Mouse (Mus musculus) forebrain, postnatal 0 days (tissue): ENCODE results near the gene Rnase1. TPM values are rescaled to one million over a fixed set of nuclear protein-coding genes. Genes with fewer than 3 reads are reported as not detected.
"Not testable (repeated sequence)": the region's sequence is repeated elsewhere in the genome, so short reads cannot be mapped to it uniquely, and the experiment has no call there.

Experiments used
- ATAC-seq: fragments of 200-750 bp; cut with Nextera tagmentation; 2 replicates; pipeline ENCODE4 v1.8.0; 2017; ENCODE audit warnings: mild to moderate bottlenecking, moderate library complexity
- DNase-seq: peaks from one replicate; pipeline ENCODE4 v3.0.0-alpha.2; 2015
- H3K27ac ChIP-seq: fragments of 300-500 bp; sonication (generic); 2 replicates; pipeline ENCODE4 v1.5.1; 2014; ENCODE audit warnings: low read depth, mild to moderate bottlenecking, antibody characterized with exemption, low read length, moderate library complexity, mixed read lengths
- H3K27me3 ChIP-seq: fragments of 300-500 bp; sonication (generic); 2 replicates; pipeline ENCODE4 v1.6.1; 2014; ENCODE audit warnings: mild to moderate bottlenecking, low read length, mixed read lengths; ENCODE audit not compliant: insufficient read depth
- H3K36me3 ChIP-seq: fragments of 300-500 bp; sonication (generic); 2 replicates; pipeline ENCODE4 v1.6.1; 2014; ENCODE audit warnings: mild to moderate bottlenecking, moderate library complexity; ENCODE audit not compliant: insufficient read depth
- H3K4me1 ChIP-seq: fragments of 300-500 bp; sonication (generic); 2 replicates; pipeline ENCODE4 v1.6.1; 2014; ENCODE audit warnings: antibody characterized with exemption; ENCODE audit not compliant: insufficient read depth
- H3K4me2 ChIP-seq: fragments of 300-500 bp; sonication (generic); 2 replicates; pipeline ENCODE4 v1.6.1; 2014; ENCODE audit warnings: low read depth, mild to moderate bottlenecking, moderate library complexity
- H3K4me3 ChIP-seq: fragments of 300-500 bp; sonication (generic); 2 replicates; pipeline ENCODE4 v1.5.1; 2014; ENCODE audit warnings: low read depth, low read length, mixed read lengths
- H3K9ac ChIP-seq: fragments of 300-500 bp; sonication (generic); 2 replicates; pipeline ENCODE4 v1.6.1; 2014; ENCODE audit warnings: mild to moderate bottlenecking
- H3K9me3 ChIP-seq: fragments of 300-500 bp; sonication (generic); 2 replicates; pipeline ENCODE4 v1.6.1; 2016; ENCODE audit warnings: low read length
- CTCF ChIP-seq: sonication (generic); IDR thresholded peaks from 2 replicates; pipeline ENCODE4 v1.5.1; 2016; ENCODE audit warnings: antibody characterized with exemption, control low read depth, low read depth
- WGBS: fragments of 180-500 bp; shearing (Covaris S2); extraction: QIAGEN DNeasy Blood & Tissue Kit; methylation state at CpG from one replicate; pipeline ENCODE4 v1.1.7; 2014; 5-methylcytosine and 5-hydroxymethylcytosine counted together
- polyA plus RNA-seq: library from polyadenylated mRNA; unstranded; fragments of >200 nt; fragmentation: Nextera tagmentation; extraction: Ambion mirVana; gene quantifications from 2 replicates; pipeline ENCODE4 v1.2.1, GENCODE M21; 2015
- total RNA-seq: library from RNA; depleted of rRNA; stranded (reverse); fragments of >200 nt; gene quantifications from 2 replicates; pipeline ENCODE4 v1.2.3, GENCODE M21; 2014; rRNA removed

Gene Rnase1
- total and polyA plus RNA-seq, 2 experiments from 2014 or later: 0.21 TPM; not detected in 1

GRCm38 (mm10) chr14:51106449-51106967 is 40.1 kb downstream of the Rnase1 start:
- TF ChIP-seq CTCF: no peak
- H3K9me3 ChIP-seq: no peaks in the 10 kb centered on the region

GRCm38 (mm10) chr14:51104366-51104765 is 42.2 kb downstream of the Rnase1 start:
- no peak for TF ChIP-seq CTCF

More at GRCm38 (mm10) chr14:51106449-51106967, 40.1 kb downstream of the Rnase1 start:
- no peak overlapping the region for H3K4me3 ChIP-seq
- no peaks in the 10 kb centered on the region for H3K4me1 ChIP-seq
- no peaks in the 10 kb centered on the region for H3K27me3 ChIP-seq
- no peak overlapping the region for H3K9ac ChIP-seq
- H3K4me2 ChIP-seq: no peak overlapping the region
- no peaks in the 10 kb centered on the region for H3K36me3 ChIP-seq
- ATAC-seq (no peak), DNase-seq (no peak)
- no peak overlapping the region for H3K27ac ChIP-seq

GRCm38 (mm10) chr14:51103217-51103616 is 43.4 kb downstream of the Rnase1 start:
- TF ChIP-seq CTCF: peak; percentile 89
- Histone ChIP-seq H3K27me3 (no peaks in the 10 kb centered on the region), H3K4me3 (no peak overlapping the region), H3K4me1 (no peaks in the 10 kb centered on the region), H3K9ac (no peak overlapping the region), H3K9me3 (no peaks in the 10 kb centered on the region), H3K27ac (no peak overlapping the region), H3K36me3 (no peaks in the 10 kb centered on the region), H3K4me2 (no peak overlapping the region)
- peak; percentile 45; the same call in 1 of the 2 replicates for ATAC-seq
- peak; percentile 73 for DNase-seq
- 37% methylated on average over 3 of the region's 3 CpGs for WGBS

More at GRCm38 (mm10) chr14:51104366-51104765, 42.2 kb downstream of the Rnase1 start:
- no peaks in the 10 kb centered on the region for H3K36me3 ChIP-seq
- H3K4me2 ChIP-seq: no peak overlapping the region
- H3K4me3 ChIP-seq: no peak overlapping the region
- DNase-seq (no peak), ATAC-seq (no peak)
- 82% methylated on average over 2 of the region's 2 CpGs for WGBS
- H3K27me3 ChIP-seq: no peaks in the 10 kb centered on the region
- H3K9ac ChIP-seq: no peak overlapping the region
- no peak overlapping the region for H3K27ac ChIP-seq
- H3K9me3 ChIP-seq: no peaks in the 10 kb centered on the region
- no peaks in the 10 kb centered on the region for H3K4me1 ChIP-seq

- no peak overlapping the region for H3K4me3 ChIP-seq
- no peak for ATAC-seq
- no peak for TF ChIP-seq CTCF
These were observed 45.3 kb downstream of the Rnase1 start for GRCm38 (mm10) chr14:51101284-51101683.

GRCm38 (mm10) chr14:51098921-51099320 is 47.7 kb downstream of the Rnase1 start:
- no peaks in the 10 kb centered on the region for H3K9me3 ChIP-seq
- H3K4me1 ChIP-seq: no peaks in the 10 kb centered on the region
- 95% methylated on average over 11 of the region's 11 CpGs for WGBS
- H3K4me3 ChIP-seq: no peak overlapping the region
- TF ChIP-seq CTCF: no peak
- DNase-seq (no peak), ATAC-seq (no peak)
- no peak overlapping the region for H3K4me2 ChIP-seq
- no peaks in the 10 kb centered on the region for H3K27me3 ChIP-seq
- no peaks in the 10 kb centered on the region for H3K36me3 ChIP-seq
- no peak overlapping the region for H3K9ac ChIP-seq
- no peak overlapping the region for H3K27ac ChIP-seq

More at GRCm38 (mm10) chr14:51101284-51101683, 45.3 kb downstream of the Rnase1 start:
- WGBS: 74% methylated on average over 9 of the region's 9 CpGs
- Histone ChIP-seq H3K4me2 (no peak overlapping the region), H3K27me3 (no peaks in the 10 kb centered on the region), H3K27ac (no peak overlapping the region), H3K36me3 (no peaks in the 10 kb centered on the region), H3K9me3 (no peaks in the 10 kb centered on the region), H3K4me1 (no peaks in the 10 kb centered on the region), H3K9ac (no peak overlapping the region)
- no peak for DNase-seq

GRCm38 (mm10) chr14:51098300-51098699 is 48.3 kb downstream of the Rnase1 start:
- peak; percentile 50; the same call in 1 of the 2 replicates for ATAC-seq
- H3K4me1 ChIP-seq, H3K27me3 ChIP-seq, H3K4me3 ChIP-seq, H3K4me2 ChIP-seq, H3K27ac ChIP-seq, H3K36me3 ChIP-seq, H3K9ac ChIP-seq, H3K9me3 ChIP-seq: not testable (repeated sequence)
- TF ChIP-seq CTCF: peak; percentile 79
- 16% methylated on average over 1 of the region's 1 CpGs for WGBS
- DNase-seq: peak; percentile 74

- Histone ChIP-seq H3K27me3 (no peaks in the 10 kb centered on the region), H3K9me3 (no peaks in the 10 kb centered on the region), H3K9ac (no peak overlapping the region), H3K4me2 (no peak overlapping the region), H3K36me3 (no peaks in the 10 kb centered on the region), H3K4me1 (no peaks in the 10 kb centered on the region), H3K4me3 (no peak overlapping the region), H3K27ac (no peak overlapping the region)
- TF ChIP-seq CTCF: no peak
- DNase-seq: no peak
- ATAC-seq: no peak
- 66% methylated on average over 9 of the region's 9 CpGs for WGBS
These were observed 50.7 kb downstream of the Rnase1 start for GRCm38 (mm10) chr14:51095736-51096524.

Other genes starting within 250 kb of the Rnase1 start
- 1.1 and 2.8 TPM in 2 replicates for gene Klhl33, start 249.3 kb downstream of the Rnase1 start, total RNA-seq
- gene Klhl33, start 249.3 kb downstream of the Rnase1 start, polyA plus RNA-seq: 0.70 and 0.80 TPM in 2 replicates
- 75.2 and 102 TPM in 2 replicates for gene Osgep, start 221.9 kb downstream of the Rnase1 start, total RNA-seq
- 79.1 and 87.6 TPM in 2 replicates for gene Osgep, start 221.9 kb downstream of the Rnase1 start, polyA plus RNA-seq
- gene Apex1, start 221.8 kb downstream of the Rnase1 start, total RNA-seq: 134 and 150 TPM in 2 replicates
- 193 and 233 TPM in 2 replicates for gene Apex1, start 221.8 kb downstream of the Rnase1 start, polyA plus RNA-seq
- gene Pip4p1, start 215.9 kb downstream of the Rnase1 start, total RNA-seq: 54.8 and 61.9 TPM in 2 replicates
- 97.2 and 103 TPM in 2 replicates for gene Pip4p1, start 215.9 kb downstream of the Rnase1 start, polyA plus RNA-seq
- 16.7 and 20.0 TPM in 2 replicates for gene Pnp, start 215.7 kb downstream of the Rnase1 start, total RNA-seq
- 11.3 and 13.1 TPM in 2 replicates for gene Pnp, start 215.7 kb downstream of the Rnase1 start, polyA plus RNA-seq
- 13.1 and 19.0 TPM in 2 replicates for gene Gm49342, start 202.3 kb downstream of the Rnase1 start, total RNA-seq
- gene Gm49342, start 202.3 kb downstream of the Rnase1 start, polyA plus RNA-seq: not detected in 2 replicates
- gene Pnp2, start 190.8 kb downstream of the Rnase1 start, total RNA-seq: 1.00 and 1.7 TPM in 2 replicates
- gene Pnp2, start 190.8 kb downstream of the Rnase1 start, polyA plus RNA-seq: 0.78 and 1.6 TPM in 2 replicates
- gene Rnase10, start 139.0 kb downstream of the Rnase1 start, total RNA-seq: not detected in 2 replicates
- gene Rnase10, start 139.0 kb downstream of the Rnase1 start, polyA plus RNA-seq: not detected in 2 replicates
- gene Rnase9, start 104.9 kb downstream of the Rnase1 start, total RNA-seq: not detected in 2 replicates
- gene Rnase9, start 104.9 kb downstream of the Rnase1 start, polyA plus RNA-seq: not detected in 2 replicates
- not detected in 2 replicates for gene Rnase11, start 96.6 kb downstream of the Rnase1 start, total RNA-seq
- not detected in 2 replicates for gene Rnase11, start 96.6 kb downstream of the Rnase1 start, polyA plus RNA-seq
- gene Rnase12, start 89.1 kb downstream of the Rnase1 start, total RNA-seq: not detected in 2 replicates
- gene Rnase12, start 89.1 kb downstream of the Rnase1 start, polyA plus RNA-seq: 0.38 TPM in 1 of 2 replicates, not detected in the other
- gene Olfr750, start 72.3 kb downstream of the Rnase1 start, total RNA-seq: not detected in 2 replicates
- 0.08 TPM in 1 of 2 replicates, not detected in the other for gene Olfr750, start 72.3 kb downstream of the Rnase1 start, polyA plus RNA-seq
- gene Rnase4, start 55.7 kb downstream of the Rnase1 start, total RNA-seq: 23.2 and 27.7 TPM in 2 replicates
- 15.8 and 16.3 TPM in 2 replicates for gene Rnase4, start 55.7 kb downstream of the Rnase1 start, polyA plus RNA-seq
- 0.62 and 4.9 TPM in 2 replicates for gene Ang, start 55.6 kb downstream of the Rnase1 start, total RNA-seq
- gene Ang, start 55.6 kb downstream of the Rnase1 start, polyA plus RNA-seq: 2.8 and 4.0 TPM in 2 replicates
- gene Eddm3b, start 32.4 kb downstream of the Rnase1 start, total RNA-seq: 0.15 TPM in 1 of 2 replicates, not detected in the other
- 0.22 TPM in 1 of 2 replicates, not detected in the other for gene Eddm3b, start 32.4 kb downstream of the Rnase1 start, polyA plus RNA-seq
- 0.77 and 2.7 TPM in 2 replicates for gene Rnase6, start 22.9 kb downstream of the Rnase1 start, total RNA-seq
- gene Rnase6, start 22.9 kb downstream of the Rnase1 start, polyA plus RNA-seq: 1.3 and 1.4 TPM in 2 replicates
- gene Rnase2b, start 15.5 kb upstream of the Rnase1 start, total RNA-seq: not detected in 2 replicates
- not detected in 2 replicates for gene Rnase2b, start 15.5 kb upstream of the Rnase1 start, polyA plus RNA-seq
- gene Ang2, start 52.4 kb upstream of the Rnase1 start, total RNA-seq: not detected in 2 replicates
- not detected in 2 replicates for gene Ang2, start 52.4 kb upstream of the Rnase1 start, polyA plus RNA-seq
- not detected in 2 replicates for gene Ear14, start 56.6 kb upstream of the Rnase1 start, total RNA-seq
- not detected in 2 replicates for gene Ear14, start 56.6 kb upstream of the Rnase1 start, polyA plus RNA-seq
- gene Rnase2a, start 109.3 kb upstream of the Rnase1 start, total RNA-seq: not detected in 2 replicates
- not detected in 2 replicates for gene Rnase2a, start 109.3 kb upstream of the Rnase1 start, polyA plus RNA-seq
- gene Gm7247, start 215.0 kb upstream of the Rnase1 start, total RNA-seq: not detected in 2 replicates
- gene Gm7247, start 215.0 kb upstream of the Rnase1 start, polyA plus RNA-seq: not detected in 2 replicates